Mouse (Mus musculus): ENCODE data around the gene Ankrd24. TPM values are rescaled to one million over a fixed set of nuclear protein-coding genes. Genes with fewer than 3 reads are reported as not detected.

The Ankrd24 gene
- polyA plus RNA-seq, 1 experiment: 14.0 TPM

DNA sequence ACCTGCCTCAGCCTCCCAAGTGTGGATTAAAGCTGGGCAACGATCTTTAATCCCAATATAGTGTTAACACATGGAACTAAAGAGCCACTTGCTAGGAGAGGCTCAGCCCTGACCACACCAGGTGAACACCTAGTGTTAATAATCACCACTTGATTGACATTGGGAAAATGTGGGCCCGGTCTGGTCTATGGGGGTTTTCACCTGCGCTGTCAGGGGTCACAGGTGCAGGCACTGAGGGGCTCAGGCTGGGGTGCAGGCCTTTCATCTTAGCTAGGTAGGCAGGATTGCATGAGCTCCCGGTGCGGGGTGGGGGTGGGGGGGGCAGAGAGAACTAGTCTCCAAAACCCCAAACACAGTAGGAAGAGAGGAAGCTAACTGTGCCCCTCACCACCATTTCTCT, 28.7 kb upstream of the Ankrd24 start:
- Histone ChIP-seq H3K4me1 (ENCODE audit: control insufficient read depth, insufficient read depth, insufficient read length) (peaks cover 29% of the 10 kb centered on the region), H3K4me3 (ENCODE audit: extremely low read depth, insufficient read depth, insufficient read length) (no peak overlapping the region), H3K27me3 (ENCODE audit: control insufficient read depth, insufficient read depth, low read length) (peaks cover 7% of the 10 kb centered on the region; the same call in 1 of the 2 replicates), H3K36me3 (ENCODE audit: control insufficient read depth, insufficient read depth, low read length) (no peaks in the 10 kb centered on the region), H3K27ac (ENCODE audit: insufficient read depth, low read length) (no peak overlapping the region)
- 59% methylated on average over 5 of the region's 5 CpGs for WGBS
- DNase-seq (ENCODE audit: low read depth in 1 of 2, low spot score in 2 of 2): no peak
- TF ChIP-seq POLR2A (IDR thresholded peaks at IDR 0.05; ENCODE audit: low read depth, low read length): no peak
- no peak for TF ChIP-seq CTCF (IDR thresholded peaks at IDR 0.05; ENCODE audit: extremely low read depth, insufficient read depth, insufficient read length, insufficient replicate concordance)

DNA sequence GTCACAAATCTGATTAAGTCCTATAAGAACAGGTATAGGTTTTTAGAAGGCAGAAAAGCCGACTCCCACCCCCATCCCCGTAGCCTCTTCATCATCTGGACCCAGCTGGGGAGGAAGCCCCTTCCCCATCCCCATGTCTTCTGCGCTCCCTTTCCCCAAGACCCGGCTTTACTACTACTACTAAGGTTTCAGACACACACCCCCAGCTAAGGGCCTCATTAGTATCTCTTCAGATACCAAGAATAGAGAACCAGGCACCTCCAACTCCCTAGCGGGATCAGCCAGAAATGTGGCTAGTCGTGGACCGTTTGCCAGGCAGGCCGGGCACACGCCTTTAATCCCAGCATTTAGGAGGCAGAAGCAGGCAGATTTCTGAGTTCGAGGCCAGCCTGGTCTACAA, 28.2 kb upstream of the Ankrd24 start:
- no peak overlapping the region for H3K27ac ChIP-seq (ENCODE audit: insufficient read depth, low read length)
- H3K4me3 ChIP-seq (ENCODE audit: extremely low read depth, insufficient read depth, insufficient read length): no peak overlapping the region
- WGBS: 51% methylated on average over 10 of the region's 10 CpGs
- peaks cover 31% of the 10 kb centered on the region for H3K4me1 ChIP-seq (ENCODE audit: control insufficient read depth, insufficient read depth, insufficient read length)
- no peaks in the 10 kb centered on the region for H3K36me3 ChIP-seq (ENCODE audit: control insufficient read depth, insufficient read depth, low read length)
- TF ChIP-seq POLR2A (IDR thresholded peaks at IDR 0.05; ENCODE audit: low read depth, low read length) (no peak), CTCF (IDR thresholded peaks at IDR 0.05; ENCODE audit: extremely low read depth, insufficient read depth, insufficient read length, insufficient replicate concordance) (no peak)
- DNase-seq (ENCODE audit: low read depth in 1 of 2, low spot score in 2 of 2): no peak
- peaks cover 7% of the 10 kb centered on the region; the same call in 1 of the 2 replicates for H3K27me3 ChIP-seq (ENCODE audit: control insufficient read depth, insufficient read depth, low read length)

DNA sequence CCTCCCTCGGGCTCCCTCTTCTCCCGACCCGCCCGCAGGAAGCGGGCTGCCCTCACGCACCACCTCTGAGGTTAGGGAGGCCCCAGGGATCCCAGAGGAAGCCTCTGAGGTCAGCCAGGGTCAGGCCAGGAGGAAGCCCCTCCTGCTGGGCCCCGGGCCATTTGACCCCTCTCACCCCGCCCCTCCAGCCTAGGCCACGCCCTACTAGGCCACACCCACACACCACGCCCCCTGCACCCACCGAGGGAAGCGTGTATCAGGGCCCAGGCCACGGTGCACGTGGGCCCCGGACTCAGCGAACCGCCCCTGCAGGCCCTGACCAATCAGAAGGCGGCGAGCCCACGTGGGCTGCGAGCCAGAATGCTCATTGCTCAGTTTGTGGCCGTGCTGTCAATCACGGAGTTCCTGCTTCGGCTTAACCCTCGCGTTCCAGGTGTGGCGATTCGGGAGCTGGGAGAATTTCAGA, 27.6 kb upstream of the Ankrd24 start, which contains the start of gene Tle6:
Tle6 (minus strand) TSS at position 336 of the 466 bp plus-strand sequence.
- Histone ChIP-seq H3K4me1 (ENCODE audit: control insufficient read depth, insufficient read depth, insufficient read length) (peaks cover 30% of the 10 kb centered on the region), H3K36me3 (ENCODE audit: control insufficient read depth, insufficient read depth, low read length) (no peaks in the 10 kb centered on the region), H3K27me3 (ENCODE audit: control insufficient read depth, insufficient read depth, low read length) (peaks cover 6% of the 10 kb centered on the region; the same call in 1 of the 2 replicates), H3K27ac (ENCODE audit: insufficient read depth, low read length) (no peak within 1 kb of the TSS), H3K4me3 (ENCODE audit: extremely low read depth, insufficient read depth, insufficient read length) (peak within 1 kb of the TSS; percentile 42; the same call in 1 of the 2 replicates)
- 1% methylated on average over 28 of the region's 28 CpGs for WGBS
- DNase-seq (ENCODE audit: low read depth in 1 of 2, low spot score in 2 of 2): peak; percentile 73 to 88
- TF ChIP-seq POLR2A (IDR thresholded peaks at IDR 0.05; ENCODE audit: low read depth, low read length) (no peak), CTCF (IDR thresholded peaks at IDR 0.05; ENCODE audit: extremely low read depth, insufficient read depth, insufficient read length, insufficient replicate concordance) (no peak)

DNA sequence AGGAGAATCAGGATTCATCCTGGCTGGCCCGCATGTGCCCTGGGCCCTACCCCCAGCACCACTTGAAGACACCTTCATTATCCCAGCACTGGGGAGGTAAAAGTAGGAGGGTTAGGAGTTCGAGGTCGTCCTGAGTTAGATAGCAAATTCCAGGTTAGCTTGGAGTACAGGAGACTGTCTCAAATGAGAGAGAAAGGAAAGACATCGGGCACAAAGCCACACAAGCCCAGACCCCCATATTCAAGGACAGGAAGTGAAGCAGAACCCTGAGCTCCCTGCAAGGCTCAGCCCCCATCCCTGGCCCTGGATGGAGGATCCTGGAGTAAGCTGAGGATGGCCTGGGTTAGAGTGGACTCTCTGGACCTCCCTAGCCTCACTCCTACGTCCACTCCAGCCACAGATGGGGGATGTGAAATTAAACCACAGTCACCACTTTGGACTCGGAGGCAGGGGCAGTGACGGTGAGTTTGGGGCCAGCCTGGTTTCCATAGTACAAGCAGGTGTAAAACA, 26.9 kb upstream of the Ankrd24 start:
- no peaks in the 10 kb centered on the region for H3K36me3 ChIP-seq (ENCODE audit: control insufficient read depth, insufficient read depth, low read length)
- DNase-seq (ENCODE audit: low read depth in 1 of 2, low spot score in 2 of 2): no peak
- H3K27me3 ChIP-seq (ENCODE audit: control insufficient read depth, insufficient read depth, low read length): peaks cover 2% of the 10 kb centered on the region; the same call in 1 of the 2 replicates
- WGBS: 29% methylated on average over 7 of the region's 7 CpGs
- H3K4me1 ChIP-seq (ENCODE audit: control insufficient read depth, insufficient read depth, insufficient read length): peaks cover 28% of the 10 kb centered on the region
- H3K27ac ChIP-seq (ENCODE audit: insufficient read depth, low read length): no peak overlapping the region
- H3K4me3 ChIP-seq (ENCODE audit: extremely low read depth, insufficient read depth, insufficient read length): peak overlapping the region; percentile 42; the same call in 1 of the 2 replicates
- no peak for TF ChIP-seq CTCF (IDR thresholded peaks at IDR 0.05; ENCODE audit: extremely low read depth, insufficient read depth, insufficient read length, insufficient replicate concordance)
- TF ChIP-seq POLR2A (IDR thresholded peaks at IDR 0.05; ENCODE audit: low read depth, low read length): no peak

DNA sequence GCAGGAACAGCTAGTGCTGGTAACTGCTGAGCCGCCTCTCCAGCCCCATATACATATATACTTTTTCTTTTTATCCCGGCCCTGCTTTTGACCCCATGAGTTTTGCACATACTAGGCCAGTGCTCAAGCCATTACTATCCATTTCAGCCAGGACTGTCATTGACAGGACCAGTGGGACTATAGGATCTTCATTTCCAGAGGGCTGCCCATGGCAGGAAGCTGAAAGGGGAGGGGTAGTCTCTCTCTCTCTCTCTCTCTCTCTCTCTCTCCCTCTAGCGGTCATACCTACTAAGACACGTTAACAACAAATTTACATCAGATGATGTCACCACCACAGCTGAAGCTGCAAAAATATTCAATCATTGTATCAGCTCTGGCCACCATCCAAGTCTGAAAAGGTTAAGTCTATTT, 25.6 kb upstream of the Ankrd24 start:
- TF ChIP-seq CTCF (IDR thresholded peaks at IDR 0.05; ENCODE audit: extremely low read depth, insufficient read depth, insufficient read length, insufficient replicate concordance) (no peak), POLR2A (IDR thresholded peaks at IDR 0.05; ENCODE audit: low read depth, low read length) (no peak)
- peaks cover 23% of the 10 kb centered on the region for H3K4me1 ChIP-seq (ENCODE audit: control insufficient read depth, insufficient read depth, insufficient read length)
- no peak overlapping the region for H3K4me3 ChIP-seq (ENCODE audit: extremely low read depth, insufficient read depth, insufficient read length)
- no peaks in the 10 kb centered on the region for H3K27me3 ChIP-seq (ENCODE audit: control insufficient read depth, insufficient read depth, low read length)
- peak in 1 of 2 experiments; percentile 61 for DNase-seq (ENCODE audit: low read depth in 1 of 2, low spot score in 2 of 2)
- H3K36me3 ChIP-seq (ENCODE audit: control insufficient read depth, insufficient read depth, low read length): no peaks in the 10 kb centered on the region
- no peak overlapping the region for H3K27ac ChIP-seq (ENCODE audit: insufficient read depth, low read length)
- 24% methylated on average over 4 of the region's 4 CpGs for WGBS

DNA sequence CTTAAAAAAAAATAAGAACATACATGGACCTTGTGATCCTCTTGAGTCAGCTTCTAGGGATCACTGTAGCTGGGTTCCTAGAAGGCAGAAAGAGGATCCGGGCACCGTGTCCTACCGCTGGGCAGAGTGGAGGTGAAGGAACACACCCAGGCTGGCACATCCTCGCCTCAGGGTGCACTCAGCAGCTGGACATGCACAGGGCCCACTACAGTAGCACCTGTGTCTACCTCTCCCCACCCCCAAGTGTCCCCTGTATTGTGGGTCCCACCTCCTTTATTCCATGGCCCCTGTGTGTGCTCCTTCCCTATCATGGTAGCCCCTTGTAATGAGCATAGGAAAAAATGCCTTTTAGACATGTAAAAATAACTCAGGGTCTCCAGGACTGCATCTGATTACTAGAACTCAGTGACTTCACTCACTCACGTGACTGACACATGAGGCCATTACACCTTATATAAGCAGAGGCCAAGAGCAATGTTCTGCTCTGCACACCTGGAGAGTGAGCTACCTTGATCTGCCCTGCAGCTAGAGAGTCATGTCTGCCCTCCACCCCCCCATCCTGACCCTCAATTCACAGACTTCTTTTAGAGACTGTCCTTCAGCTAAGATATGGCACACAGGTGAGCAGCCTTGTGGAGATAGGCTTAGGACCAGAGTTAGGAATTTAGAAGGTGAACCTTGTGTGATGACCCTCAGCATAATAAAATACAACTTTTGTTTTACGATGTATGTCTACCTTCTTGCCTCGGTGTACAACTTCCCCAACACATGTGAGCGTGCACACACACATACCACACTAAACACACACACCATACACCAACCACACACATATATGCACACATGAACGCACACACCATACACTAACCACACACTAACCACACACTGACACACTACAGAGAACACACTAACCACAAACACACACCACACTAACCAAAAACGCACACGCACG, 24.0 kb upstream of the Ankrd24 start:
- 42% methylated on average over 12 of the region's 12 CpGs for WGBS
- peak overlapping the region; percentile 4; the same call in 1 of the 2 replicates for H3K27ac ChIP-seq (ENCODE audit: insufficient read depth, low read length)
- no peak overlapping the region; the same call in 1 of the 2 replicates for H3K4me3 ChIP-seq (ENCODE audit: extremely low read depth, insufficient read depth, insufficient read length)
- no peaks in the 10 kb centered on the region for H3K36me3 ChIP-seq (ENCODE audit: control insufficient read depth, insufficient read depth, low read length)
- H3K27me3 ChIP-seq (ENCODE audit: control insufficient read depth, insufficient read depth, low read length): no peaks in the 10 kb centered on the region
- DNase-seq (ENCODE audit: low read depth in 1 of 2, low spot score in 2 of 2): no peak
- H3K4me1 ChIP-seq (ENCODE audit: control insufficient read depth, insufficient read depth, insufficient read length): peaks cover 20% of the 10 kb centered on the region
- TF ChIP-seq POLR2A (IDR thresholded peaks at IDR 0.05; ENCODE audit: low read depth, low read length): no peak
- no peak for TF ChIP-seq CTCF (IDR thresholded peaks at IDR 0.05; ENCODE audit: extremely low read depth, insufficient read depth, insufficient read length, insufficient replicate concordance)

Measured in spleen, adult 2 months (tissue).